Mouse (Mus musculus) G1E (cell line): ENCODE data around the gene Chchd10.

Source experiments
- CTCF ChIP-seq: IDR thresholded peaks from 2 replicates; pipeline ENCODE4 v1.5.1; 2012; ENCODE audit warnings: low read depth, low read length, inconsistent platforms, mixed read lengths
- GATA1 ChIP-seq: IDR thresholded peaks from 2 replicates; pipeline ENCODE4 v1.6.1; 2012; ENCODE audit warnings: borderline replicate concordance, low read length, inconsistent platforms, mixed read lengths
- TAL1 ChIP-seq: conservative IDR thresholded peaks from 2 replicates; pipeline ENCODE4 v1.6.1; 2012; ENCODE audit warnings: low read depth, low read length, inconsistent platforms, mixed read lengths

GRCm38 (mm10) chr10:75898039-75898564 lies 34.8 kb upstream of the Chchd10 start:
- TF ChIP-seq CTCF (no peak), GATA1 (no peak), TAL1 (no peak)
